20 mouse cellular contexts compared by ENCODE assay signal in the genomic region with DNA sequence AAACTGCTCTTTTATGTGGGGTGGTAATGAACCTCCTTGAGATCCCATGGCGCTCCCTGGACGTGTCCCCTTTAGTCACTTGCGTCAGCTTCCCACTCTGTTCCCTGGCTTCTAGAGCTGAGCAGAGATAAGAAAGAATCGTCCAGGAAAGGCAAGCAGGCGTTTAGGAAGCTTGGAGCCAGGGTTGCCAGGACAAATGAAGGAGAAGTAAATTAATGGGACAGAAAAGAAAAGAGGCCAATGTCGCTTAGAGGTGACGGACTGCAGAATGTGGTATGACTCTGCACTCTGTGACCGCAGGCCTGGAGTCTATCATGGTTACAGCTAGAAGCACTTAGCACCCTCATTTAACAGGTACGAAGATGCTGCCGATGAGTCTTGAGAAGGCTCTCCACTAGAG. TPM values are rescaled to one million over a fixed set of nuclear protein-coding genes. Genes with fewer than 3 reads are reported as not detected.
A peak's percentile ranks its signal among the peaks of the same experiment; 100 is the strongest.
DNase-seq lines count a peak whose midpoint lies in the region; ATAC-seq and TF ChIP-seq lines count a peak whose summit lies in the region.
"Had no signal": no experiment of that assay in that cellular context is flagged by ENCODE, and none has a peak within 500 bp of the region (broad histone marks: within the 10 kb centered on the region; RNA-seq: fewer than 3 reads in every experiment).

No protein-coding gene starts in this region.

- intact Hi-C loops in heart, postnatal 25 days (cut with DNase I) = loop anchor here (5.0 kb wide), 1 partner anchor 39 kb away; a partner anchor contains a TSS
- intact Hi-C loops in heart, adult 2 months (cut with DNase I) = no loop called here

- no peak overlapping the region for H3K4me3 ChIP-seq in heart, adult 2 months
- no peak overlapping the region for H3K4me3 ChIP-seq in heart, embryonic 16.5 days (ENCODE audit: low read length)
- H3K4me3 ChIP-seq in liver, embryonic 15.5 days (replicated peaks) = no peak overlapping the region; the same call in 1 of the 2 replicates
- H3K4me3 ChIP-seq: embryonic facial prominence, embryonic 13.5 days; forebrain, embryonic 12.5 days; layer of hippocampus, adult 2 months; limb, embryonic 10.5 days; lung, embryonic 15.5 days; neural tube, embryonic 13.5 days; stomach, embryonic 15.5 days had no signal

- no peak for TF ChIP-seq CTCF in heart, adult 2 months (IDR thresholded peaks at IDR 0.05)

- WGBS in heart, adult 2 months = 38% methylated on average over 10 of the region's 10 CpGs
- WGBS in heart, embryonic 16.5 days = 22% methylated on average over 10 of the region's 10 CpGs
- WGBS in liver, embryonic 15.5 days (ENCODE audit: insufficient replicate concordance) = 35% methylated on average over 10 of the region's 10 CpGs

- no peaks in the 10 kb centered on the region for H3K27me3 ChIP-seq in heart, adult 2 months (ENCODE audit: control insufficient read depth, insufficient read depth, low read length)
- H3K27me3 ChIP-seq in heart, embryonic 16.5 days (ENCODE audit: control insufficient read depth, insufficient read depth, low read length) = no peaks in the 10 kb centered on the region
- no peaks in the 10 kb centered on the region for H3K27me3 ChIP-seq in liver, embryonic 15.5 days
- H3K27me3 ChIP-seq: embryonic facial prominence, embryonic 13.5 days; forebrain, embryonic 12.5 days; lung, embryonic 15.5 days; neural tube, embryonic 13.5 days; Patski; stomach, embryonic 15.5 days had no signal

- peak overlapping the region; percentile 42 for H3K4me2 ChIP-seq in heart, embryonic 16.5 days (ENCODE audit: low read depth, low read length)
- peak overlapping the region; percentile 53 for H3K4me2 ChIP-seq in liver, embryonic 15.5 days
- H3K4me2 ChIP-seq: embryonic facial prominence, embryonic 13.5 days; forebrain, embryonic 12.5 days; lung, embryonic 15.5 days; neural tube, embryonic 13.5 days; stomach, embryonic 15.5 days had no signal

- DNase-seq in heart, adult 11 months = peak; percentile 95
- DNase-seq in heart, postnatal 25 days (ENCODE audit: low spot score) = no peak
- peak in 1 of 2 experiments; percentile 59 for DNase-seq in heart, adult 2 months
- no peak for DNase-seq in cerebellum, adult 11 months
- DNase-seq in embryo, embryonic 11 days = no peak
- no peak for DNase-seq in retina, embryonic 14.5 days (ENCODE audit: low spot score)
- DNase-seq: cerebellum, postnatal 25 days; retina, postnatal 1 day; thymus, postnatal 14 days had no signal

- peaks cover 13% of the 10 kb centered on the region for H3K4me1 ChIP-seq in heart, adult 2 months (ENCODE audit: control insufficient read depth, insufficient read depth, low read length)
- H3K4me1 ChIP-seq in heart, embryonic 16.5 days (ENCODE audit: control insufficient read depth, insufficient read depth, low read length) = peaks cover 32% of the 10 kb centered on the region
- peaks cover 84% of the 10 kb centered on the region for H3K4me1 ChIP-seq in liver, embryonic 15.5 days (replicated peaks)
- H3K4me1 ChIP-seq: embryonic facial prominence, embryonic 13.5 days; forebrain, embryonic 12.5 days; limb, embryonic 10.5 days; neural tube, embryonic 13.5 days; stomach, embryonic 15.5 days had no signal

- ATAC-seq in heart, embryonic 16.5 days (replicated peaks; ENCODE audit: extremely low read depth, insufficient read depth, low FRiP score) = no peak
- no peak for ATAC-seq in liver, embryonic 15.5 days (ENCODE audit: insufficient read depth)
- ATAC-seq: inflammation-experienced regulatory T-cells, adult 6 months; Patski had no signal

- no peak for TF ChIP-seq POLR2A in heart, adult 2 months (IDR thresholded peaks at IDR 0.05; ENCODE audit: insufficient read depth, low read depth, low read length)

- 0 out of 2 replicates have a peak, but pooled peaks cover 2% of the 10 kb centered on the region for H3K79me2 ChIP-seq in heart, adult 2 months (replicated peaks; ENCODE audit: control insufficient read depth, insufficient read depth, low read length)

- no peak overlapping the region for H3K9ac ChIP-seq in heart, adult 2 months (ENCODE audit: low read depth, low read length)
- H3K9ac ChIP-seq in heart, embryonic 16.5 days (ENCODE audit: low read length) = no peak overlapping the region
- peak overlapping the region; percentile 44 for H3K9ac ChIP-seq in liver, embryonic 15.5 days
- H3K9ac ChIP-seq: embryonic facial prominence, embryonic 13.5 days; forebrain, embryonic 12.5 days; lung, embryonic 15.5 days; neural tube, embryonic 13.5 days; stomach, embryonic 15.5 days had no signal

- no peak for TF ChIP-seq EP300 in heart, adult 2 months (IDR thresholded peaks at IDR 0.05; ENCODE audit: insufficient read depth, low read depth, low read length)

- H3K9me3 ChIP-seq in heart, embryonic 16.5 days (replicated peaks; ENCODE audit: control insufficient read depth, low read length) = no peaks in the 10 kb centered on the region
- no peaks in the 10 kb centered on the region for H3K9me3 ChIP-seq in liver, embryonic 15.5 days (replicated peaks)
- H3K9me3 ChIP-seq: embryonic facial prominence, embryonic 13.5 days; forebrain, embryonic 12.5 days; limb, embryonic 10.5 days; lung, embryonic 15.5 days; neural tube, embryonic 13.5 days; stomach, embryonic 15.5 days had no signal

- peaks cover 4% of the 10 kb centered on the region for H3K36me3 ChIP-seq in heart, adult 2 months (ENCODE audit: control insufficient read depth, insufficient read depth, low read length)
- H3K36me3 ChIP-seq in heart, embryonic 16.5 days (ENCODE audit: control insufficient read depth, insufficient read depth) = no peaks in the 10 kb centered on the region
- 0 out of 2 replicates have a peak, but pooled peaks cover 9% of the 10 kb centered on the region for H3K36me3 ChIP-seq in liver, embryonic 15.5 days (replicated peaks)
- H3K36me3 ChIP-seq: embryonic facial prominence, embryonic 13.5 days; forebrain, embryonic 12.5 days; limb, embryonic 10.5 days; lung, embryonic 15.5 days; neural tube, embryonic 13.5 days; stomach, embryonic 15.5 days had no signal

- H3K27ac ChIP-seq in heart, adult 2 months = peak overlapping the region; percentile 76
- H3K27ac ChIP-seq in heart, embryonic 16.5 days (ENCODE audit: low read length) = peak overlapping the region; percentile 79
- peak overlapping the region; percentile 91 for H3K27ac ChIP-seq in liver, embryonic 15.5 days (replicated peaks)
- H3K27ac ChIP-seq: embryonic facial prominence, embryonic 13.5 days; forebrain, embryonic 12.5 days; layer of hippocampus, adult 2 months; limb, embryonic 10.5 days; lung, embryonic 15.5 days; neural tube, embryonic 13.5 days; stomach, embryonic 15.5 days had no signal

RNA-seq across cellular contexts. Expression of a gene that starts 37.7 kb away (rescaled TPM):
- total RNA-seq in heart, postnatal 25 days (2021) = 10 to 100 TPM; 35.0 to 36.2 TPM
- 10 to 100 TPM; 40.1 to 43.2 TPM for total RNA-seq in heart, adult 2 months (2021)
- 6.9 and 14.6 TPM in 2 replicates for polyA plus RNA-seq in heart, adult 2 months (2012; rRNA removed)
- 4.6 and 5.8 TPM in 2 replicates for polyA plus RNA-seq in heart, embryonic 16.5 days (2015; fragmentation: Nextera tagmentation; extraction: Ambion mirVana)
- polyA plus RNA-seq in liver, embryonic 15.5 days (2015; fragmentation: Nextera tagmentation; extraction: Ambion mirVana) = 12.0 and 14.4 TPM in 2 replicates
